Mouse (Mus musculus) limb, embryonic 10.5 days (tissue): ENCODE results near the gene Srp68. TPM values are rescaled to one million over a fixed set of nuclear protein-coding genes. Genes with fewer than 3 reads are reported as not detected.

Source experiments
- DNase-seq: peaks from one replicate; pipeline ENCODE4 v3.0.0-alpha.2; 2017; ENCODE audit warnings: low spot score
- H3K27ac ChIP-seq: fragments of 300-500 bp; sonication (generic); 2 replicates; pipeline ENCODE4 v1.5.1; 2016; ENCODE audit warnings: mild to moderate bottlenecking
- H3K27me3 ChIP-seq: fragments of 300-500 bp; sonication (generic); 2 replicates; pipeline ENCODE4 v1.6.1; 2016; ENCODE audit warnings: low read depth, mild to moderate bottlenecking; ENCODE audit not compliant: poor library complexity, severe bottlenecking
- H3K36me3 ChIP-seq: fragments of 300-500 bp; sonication (generic); 2 replicates; pipeline ENCODE4 v1.6.1; 2016; ENCODE audit warnings: mild to moderate bottlenecking, moderate library complexity
- H3K4me1 ChIP-seq: fragments of 300-500 bp; sonication (generic); 2 replicates; pipeline ENCODE4 v1.6.1; 2016
- H3K4me3 ChIP-seq: fragments of 300-500 bp; sonication (generic); 2 replicates; pipeline ENCODE4 v1.5.1; 2016; ENCODE audit warnings: mild to moderate bottlenecking, moderate library complexity
- H3K9me3 ChIP-seq: fragments of 300-500 bp; sonication (generic); replicated peaks from 2 replicates; pipeline ENCODE4 v1.6.1; 2016; ENCODE audit warnings: mild to moderate bottlenecking
- WGBS: fragments of 180-500 bp; shearing (Covaris S2); methylation state at CpG from one replicate; pipeline ENCODE4 v1.1.7; 2016; 5-methylcytosine and 5-hydroxymethylcytosine counted together
- polyA plus RNA-seq: library from polyadenylated mRNA; unstranded; fragments of >200 nt; fragmentation: Nextera tagmentation; extraction: Ambion mirVana; gene quantifications from 2 replicates; pipeline ENCODE4 v1.2.1, GENCODE M21; 2016

The Srp68 gene
- polyA plus RNA-seq, 1 experiment from 2014 or later: 121 TPM

- Histone ChIP-seq H3K27me3 (no peaks in the 10 kb centered on the region), H3K27ac (no peak overlapping the region), H3K4me3 (no peak overlapping the region), H3K9me3 (no peaks in the 10 kb centered on the region), H3K36me3 (peaks cover 24% of the 10 kb centered on the region), H3K4me1 (no peaks in the 10 kb centered on the region)
- DNase-seq: no peak
- 82% methylated on average over 8 of the region's 8 CpGs for WGBS
Measured at GRCm38 (mm10) chr11:116209257-116209656, 64.8 kb downstream of the Srp68 start.

GRCm38 (mm10) chr11:116208660-116209059, 65.4 kb downstream of the Srp68 start:
- Histone ChIP-seq H3K27ac (no peak overlapping the region), H3K4me3 (no peak overlapping the region), H3K9me3 (no peaks in the 10 kb centered on the region), H3K27me3 (no peaks in the 10 kb centered on the region), H3K4me1 (no peaks in the 10 kb centered on the region), H3K36me3 (peaks cover 24% of the 10 kb centered on the region)
- 86% methylated on average over 3 of the region's 3 CpGs for WGBS
- DNase-seq: no peak

DNA sequence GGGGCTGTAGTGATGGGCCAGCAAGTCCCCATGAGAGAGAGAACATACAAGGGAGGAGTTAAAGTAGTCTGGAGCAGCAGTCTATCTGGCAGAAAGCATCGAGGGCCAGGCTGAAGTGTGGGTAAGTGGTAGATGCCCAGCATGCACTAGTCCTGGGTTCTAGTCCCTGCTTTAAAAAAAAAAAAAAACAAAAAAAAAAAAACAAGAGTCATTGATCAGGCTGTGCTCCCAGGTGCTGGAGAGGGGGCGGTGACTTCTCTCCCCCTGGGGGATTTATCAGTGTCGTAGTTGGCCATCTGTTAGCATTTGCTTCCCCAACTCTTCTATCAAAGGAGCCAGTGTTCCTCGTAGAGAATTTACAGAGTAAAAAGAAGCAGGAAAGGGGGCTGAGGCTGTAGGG, 67.3 kb downstream of the Srp68 start:
- no peak for DNase-seq
- Histone ChIP-seq H3K36me3 (peaks cover 24% of the 10 kb centered on the region), H3K27me3 (no peaks in the 10 kb centered on the region), H3K4me3 (no peak overlapping the region), H3K9me3 (no peaks in the 10 kb centered on the region), H3K27ac (no peak overlapping the region), H3K4me1 (no peaks in the 10 kb centered on the region)
- 64% methylated on average over 4 of the region's 4 CpGs for WGBS

DNA sequence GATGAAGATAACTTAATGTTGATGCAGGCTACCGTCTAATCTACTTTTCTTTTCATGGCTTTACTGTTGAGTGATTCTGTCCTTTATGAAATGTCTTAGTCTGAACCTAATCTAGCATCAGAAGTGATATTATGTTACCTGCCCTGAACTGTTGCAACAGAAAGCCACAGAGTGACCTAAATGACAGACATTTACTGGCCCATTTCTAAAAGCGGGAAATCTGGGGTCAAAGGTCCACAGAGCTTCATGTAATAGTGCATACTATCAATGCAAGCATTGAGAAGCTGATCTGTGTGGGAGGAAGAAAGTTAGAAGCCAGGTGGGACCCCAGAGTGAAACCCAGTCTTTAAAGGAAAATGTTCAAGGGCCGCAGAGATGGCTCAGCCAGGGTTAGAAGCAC, 70.9 kb downstream of the Srp68 start:
- no peaks in the 10 kb centered on the region for H3K27me3 ChIP-seq
- no peaks in the 10 kb centered on the region for H3K9me3 ChIP-seq
- no peak for DNase-seq
- no peak overlapping the region for H3K27ac ChIP-seq
- peaks cover 24% of the 10 kb centered on the region for H3K36me3 ChIP-seq
- no peak overlapping the region for H3K4me3 ChIP-seq
- 95% methylated on average over 3 of the region's 3 CpGs for WGBS
- H3K4me1 ChIP-seq: peaks cover 7% of the 10 kb centered on the region

- no peak overlapping the region for H3K27ac ChIP-seq
- no peaks in the 10 kb centered on the region for H3K27me3 ChIP-seq
- WGBS: 92% methylated on average over 2 of the region's 2 CpGs
- H3K4me1 ChIP-seq: peaks cover 13% of the 10 kb centered on the region
- H3K9me3 ChIP-seq: no peaks in the 10 kb centered on the region
- no peak for DNase-seq
- H3K36me3 ChIP-seq: peaks cover 18% of the 10 kb centered on the region
- H3K4me3 ChIP-seq: no peak overlapping the region
Measured at GRCm38 (mm10) chr11:116201151-116201550, 72.9 kb downstream of the Srp68 start.

DNA sequence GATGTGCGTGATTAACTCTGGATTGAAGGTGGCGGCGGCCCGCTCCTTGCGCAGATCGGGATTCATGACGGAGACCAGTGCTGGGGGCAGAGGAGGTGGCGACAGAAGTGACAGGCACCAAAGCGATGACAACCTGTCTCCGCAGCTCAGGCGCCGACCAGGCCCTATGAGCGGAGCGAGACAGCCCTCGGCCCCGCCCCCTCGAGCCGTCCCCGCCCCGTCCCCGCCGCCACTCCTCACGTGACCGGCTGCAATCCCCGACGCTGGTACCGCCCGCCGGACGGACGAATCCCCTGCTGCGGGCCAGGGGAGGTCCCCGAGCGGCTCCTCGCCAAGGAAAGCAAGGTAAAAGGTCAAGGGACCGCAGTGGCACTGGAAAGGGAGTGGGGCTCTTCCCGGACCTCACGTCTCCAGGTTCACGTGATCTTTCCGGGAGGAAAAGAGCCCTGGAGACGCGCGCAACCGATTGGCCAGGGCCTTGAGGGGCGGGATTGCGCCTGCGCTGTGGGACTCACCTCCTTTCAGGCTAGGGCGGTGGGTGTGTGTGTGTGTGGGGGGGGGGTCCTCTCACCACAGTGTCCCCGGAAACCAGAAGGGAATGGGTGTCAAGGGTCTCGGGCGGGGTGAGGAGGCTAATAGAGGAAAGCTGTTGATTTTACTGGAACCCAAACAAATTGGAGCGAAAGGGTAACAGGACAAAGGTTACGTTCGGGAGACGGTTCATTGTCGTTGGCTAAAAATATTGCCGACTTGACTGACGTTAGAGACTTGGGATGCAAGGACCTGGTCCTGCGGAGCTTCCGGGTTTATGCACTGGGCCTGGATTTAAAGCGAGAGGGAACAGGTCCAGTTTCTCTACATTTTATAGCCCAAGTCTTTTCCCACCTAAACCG, 75.1 kb downstream of the Srp68 start, which contains the start of the genes Ten1 and Acox1:
Gene Ten1, plus strand, starts transcription at position 217 of the 893 bp plus-strand sequence.
Gene Acox1, minus strand, starts transcription at position 407 of the 893 bp plus-strand sequence.
- DNase-seq: peak; percentile 99
- no peaks in the 10 kb centered on the region for H3K9me3 ChIP-seq
- H3K4me1 ChIP-seq: peaks cover 13% of the 10 kb centered on the region
- peak within 1 kb of the TSS; percentile 97 for H3K27ac ChIP-seq
- WGBS: under 1% methylated on average over 62 of the region's 62 CpGs
- no peaks in the 10 kb centered on the region for H3K27me3 ChIP-seq
- H3K4me3 ChIP-seq: peak within 1 kb of the TSS; percentile 77
- H3K36me3 ChIP-seq: peaks cover 9% of the 10 kb centered on the region; the same call in 1 of the 2 replicates

GRCm38 (mm10) chr11:116198132-116198531, 75.9 kb downstream of the Srp68 start:
- H3K4me1 ChIP-seq: peaks cover 13% of the 10 kb centered on the region
- 28% methylated on average over 13 of the region's 13 CpGs for WGBS
- H3K27ac ChIP-seq: peak overlapping the region; percentile 97

GRCm38 (mm10) chr11:116197584-116197906, 76.5 kb downstream of the Srp68 start:
- WGBS: 93% methylated on average over 6 of the region's 6 CpGs
- no peaks in the 10 kb centered on the region for H3K27me3 ChIP-seq
- H3K4me3 ChIP-seq: no peak overlapping the region
- H3K36me3 ChIP-seq: peaks cover 9% of the 10 kb centered on the region; the same call in 1 of the 2 replicates
- H3K27ac ChIP-seq: no peak overlapping the region
- no peak for DNase-seq
- H3K9me3 ChIP-seq: no peaks in the 10 kb centered on the region
- H3K4me1 ChIP-seq: peaks cover 13% of the 10 kb centered on the region

More at GRCm38 (mm10) chr11:116198132-116198531, 75.9 kb downstream of the Srp68 start:
- Histone ChIP-seq H3K4me3 (peak overlapping the region; percentile 77), H3K9me3 (no peaks in the 10 kb centered on the region), H3K27me3 (no peaks in the 10 kb centered on the region), H3K36me3 (peaks cover 9% of the 10 kb centered on the region; the same call in 1 of the 2 replicates)
- no peak for DNase-seq

DNA sequence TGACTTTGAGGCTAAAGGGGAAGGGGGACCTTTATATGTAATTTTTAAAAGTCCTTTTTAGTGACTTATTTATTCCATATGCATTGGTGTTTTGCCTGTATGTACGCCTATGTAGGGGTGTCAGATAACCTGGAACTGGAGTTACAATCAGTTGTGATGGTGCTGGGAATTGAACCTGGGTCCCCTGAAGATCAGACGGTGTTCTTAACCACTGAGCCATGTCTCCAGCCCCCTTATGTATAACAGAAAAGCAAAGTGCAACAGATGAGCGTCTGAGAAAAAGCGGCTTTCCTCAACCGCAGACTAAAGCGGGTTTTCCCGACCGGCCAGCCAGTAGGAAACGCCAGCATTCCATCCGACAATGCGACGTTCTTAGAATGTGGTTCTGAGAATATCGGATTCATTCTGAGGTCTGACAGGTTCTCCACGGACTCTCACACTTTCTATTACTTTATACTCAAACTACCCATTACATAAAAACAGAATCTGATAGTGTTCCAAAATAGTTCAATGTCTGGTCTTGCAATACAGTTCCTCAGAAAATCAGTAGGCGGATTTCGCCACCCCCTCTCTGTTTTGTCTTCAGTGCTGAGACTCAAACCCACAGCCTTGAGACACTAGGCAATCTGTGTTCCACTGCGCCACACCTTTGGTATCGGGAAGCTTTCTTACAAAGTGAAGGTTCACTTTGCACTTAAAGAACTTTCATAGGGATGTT, 77.0 kb downstream of the Srp68 start:
- no peak for DNase-seq
- Histone ChIP-seq H3K36me3 (peaks cover 9% of the 10 kb centered on the region; the same call in 1 of the 2 replicates), H3K9me3 (no peaks in the 10 kb centered on the region), H3K27me3 (no peaks in the 10 kb centered on the region), H3K4me1 (peaks cover 13% of the 10 kb centered on the region), H3K4me3 (no peak overlapping the region), H3K27ac (no peak overlapping the region)
- WGBS: 94% methylated on average over 18 of the region's 18 CpGs

GRCm38 (mm10) chr11:116196336-116196735, 77.7 kb downstream of the Srp68 start:
- Histone ChIP-seq H3K27ac (no peak overlapping the region), H3K27me3 (no peaks in the 10 kb centered on the region), H3K36me3 (peaks cover 11% of the 10 kb centered on the region; the same call in 1 of the 2 replicates), H3K9me3 (no peaks in the 10 kb centered on the region), H3K4me1 (peaks cover 13% of the 10 kb centered on the region), H3K4me3 (no peak overlapping the region)
- WGBS: 95% methylated on average over 3 of the region's 3 CpGs
- DNase-seq: no peak

DNA sequence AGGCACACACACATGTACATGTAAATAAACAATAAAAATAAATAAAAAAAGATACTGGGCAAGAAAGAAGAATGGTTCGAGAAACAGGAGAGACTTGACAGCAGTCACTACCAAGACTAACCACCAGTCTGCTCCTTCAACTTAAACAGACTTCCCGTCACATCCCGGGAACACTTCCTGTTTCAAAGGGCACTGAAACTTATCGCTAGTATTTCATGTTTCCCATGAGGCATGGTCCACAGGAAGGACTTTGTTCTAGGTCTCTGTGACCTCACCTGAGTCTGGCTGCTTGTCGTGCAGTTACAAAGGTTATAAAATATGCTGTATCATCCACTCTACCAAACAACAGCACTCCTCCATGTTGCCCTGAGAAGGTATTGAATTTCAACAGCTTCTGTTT, 78.8 kb downstream of the Srp68 start:
- WGBS: 80% methylated on average over 5 of the region's 5 CpGs
- H3K27ac ChIP-seq: no peak overlapping the region

More for the DNA sequence above, 78.8 kb downstream of the Srp68 start:
- Histone ChIP-seq H3K27me3 (no peaks in the 10 kb centered on the region), H3K9me3 (no peaks in the 10 kb centered on the region), H3K36me3 (peaks cover 16% of the 10 kb centered on the region; the same call in 1 of the 2 replicates), H3K4me1 (peaks cover 13% of the 10 kb centered on the region), H3K4me3 (no peak overlapping the region)
- DNase-seq: no peak
